In genomic region chr17:55958918-55959728, GRCm38 (mm10) we compare ENCODE assay signal across 8 mouse cellular contexts. TPM values are rescaled to one million over a fixed set of nuclear protein-coding genes. Genes with fewer than 3 reads are reported as not detected.
DNase-seq lines count a peak whose midpoint lies in the region; ATAC-seq and TF ChIP-seq lines count a peak whose summit lies in the region.

Gene Yju2 (plus strand): TSS chr17:55959099.

- peak within 1 kb of the TSS; percentile 63 for H3K4me2 ChIP-seq in forebrain, embryonic 12.5 days
- H3K4me2 ChIP-seq in heart, postnatal 0 days (ENCODE audit: low read depth, low read length), result peak within 1 kb of the TSS; percentile 59
- peak within 1 kb of the TSS; percentile 81 for H3K4me2 ChIP-seq in liver, embryonic 16.5 days (ENCODE audit: low read depth, low read length)
- H3K4me2 ChIP-seq in neural tube, embryonic 13.5 days, result peak within 1 kb of the TSS; percentile 64

- H3K27ac ChIP-seq in forebrain, embryonic 12.5 days, result peak within 1 kb of the TSS; percentile 96
- H3K27ac ChIP-seq in heart, postnatal 0 days (ENCODE audit: low read depth), result peak within 1 kb of the TSS; percentile 95
- peak within 1 kb of the TSS; percentile 94 for H3K27ac ChIP-seq in liver, embryonic 16.5 days (ENCODE audit: low read length)
- H3K27ac ChIP-seq in neural tube, embryonic 13.5 days (replicated peaks), result peak within 1 kb of the TSS; percentile 96
- peak within 1 kb of the TSS; percentile 98 for H3K27ac ChIP-seq in testis, adult 2 months (ENCODE audit: control insufficient read depth, insufficient read depth, low read depth, low read length)

- H3K4me3 ChIP-seq in E14TG2a.4 (replicated peaks; ENCODE audit: low read length), result peak within 1 kb of the TSS; percentile 84
- H3K4me3 ChIP-seq in forebrain, embryonic 12.5 days (replicated peaks), result peak within 1 kb of the TSS; percentile 57
- peak within 1 kb of the TSS; percentile 55 for H3K4me3 ChIP-seq in heart, postnatal 0 days (ENCODE audit: low read depth, low read length)
- H3K4me3 ChIP-seq in liver, embryonic 16.5 days (ENCODE audit: low read depth, low read length), result peak within 1 kb of the TSS; percentile 74
- H3K4me3 ChIP-seq in neural tube, embryonic 13.5 days, result peak within 1 kb of the TSS; percentile 51
- H3K4me3 ChIP-seq in testis, adult 2 months (ENCODE audit: control insufficient read depth, low read depth, low read length), result peak within 1 kb of the TSS; percentile 99

- DNase-seq in c-Kit-positive CD71-positive TER-119-positive erythroid progenitor cells, embryonic 14.5 days (ENCODE audit: low spot score), result peak; percentile 96
- peak; percentile 96 for DNase-seq in heart, postnatal 0 days (ENCODE audit: low spot score)
- DNase-seq in kidney, postnatal 4 days, result peak; percentile 92 to 95

- WGBS in forebrain, embryonic 12.5 days, result under 1% methylated on average over 46 of the region's 46 CpGs
- under 1% methylated on average over 44 of the region's 46 CpGs for WGBS in heart, postnatal 0 days
- 0% methylated on average over 45 of the region's 46 CpGs for WGBS in liver, embryonic 16.5 days (ENCODE audit: insufficient replicate concordance)
- WGBS in neural tube, embryonic 13.5 days, result under 1% methylated on average over 45 of the region's 46 CpGs

- H3K4me1 ChIP-seq in E14TG2a.4 (replicated peaks; ENCODE audit: low read depth, low read length), result peaks cover 67% of the 10 kb centered on the region
- peaks cover 37% of the 10 kb centered on the region for H3K4me1 ChIP-seq in forebrain, embryonic 12.5 days
- H3K4me1 ChIP-seq in heart, postnatal 0 days (ENCODE audit: control insufficient read depth, insufficient read depth), result peaks cover 4% of the 10 kb centered on the region; the same call in 1 of the 2 replicates
- peaks cover 30% of the 10 kb centered on the region for H3K4me1 ChIP-seq in liver, embryonic 16.5 days (ENCODE audit: control insufficient read depth, low read depth, low read length)
- peaks cover 46% of the 10 kb centered on the region for H3K4me1 ChIP-seq in neural tube, embryonic 13.5 days (replicated peaks)
- H3K4me1 ChIP-seq in testis, adult 2 months (ENCODE audit: control insufficient read depth, insufficient read depth, low read length), result peaks cover 18% of the 10 kb centered on the region

- peaks cover 39% of the 10 kb centered on the region for H3K36me3 ChIP-seq in E14TG2a.4 (ENCODE audit: insufficient read depth, low read length)
- H3K36me3 ChIP-seq in forebrain, embryonic 12.5 days (replicated peaks), result peaks cover 24% of the 10 kb centered on the region
- H3K36me3 ChIP-seq in heart, postnatal 0 days (replicated peaks; ENCODE audit: control insufficient read depth, insufficient read depth, low read length), result peaks cover 24% of the 10 kb centered on the region
- H3K36me3 ChIP-seq in liver, embryonic 16.5 days (ENCODE audit: control insufficient read depth, insufficient read depth), result no peaks in the 10 kb centered on the region
- peaks cover 30% of the 10 kb centered on the region for H3K36me3 ChIP-seq in neural tube, embryonic 13.5 days
- H3K36me3 ChIP-seq in testis, adult 2 months (ENCODE audit: control insufficient read depth, insufficient read depth, low read length), result no peaks in the 10 kb centered on the region

- H3K9ac ChIP-seq in forebrain, embryonic 12.5 days, result peak within 1 kb of the TSS; percentile 61
- H3K9ac ChIP-seq in heart, postnatal 0 days (replicated peaks; ENCODE audit: low read depth, low read length), result peak within 1 kb of the TSS; percentile 42
- H3K9ac ChIP-seq in liver, embryonic 16.5 days (ENCODE audit: low read depth, low read length), result peak within 1 kb of the TSS; percentile 79
- peak within 1 kb of the TSS; percentile 72 for H3K9ac ChIP-seq in neural tube, embryonic 13.5 days

- TF ChIP-seq POLR2A in testis, adult 2 months (IDR thresholded peaks at IDR 0.05; ENCODE audit: control insufficient read depth, low read depth, low read length), result peak; percentile 70; the same call in 1 of the 2 replicates

- ATAC-seq in forebrain, embryonic 12.5 days (ENCODE audit: low FRiP score), result peak; percentile 93
- peak; percentile 94 for ATAC-seq in heart, postnatal 0 days (ENCODE audit: insufficient read depth, low read depth)
- ATAC-seq in liver, embryonic 16.5 days (ENCODE audit: low read depth), result peak; percentile 88
- peak; percentile 90 for ATAC-seq in neural tube, embryonic 13.5 days (ENCODE audit: low read depth)

- peak; percentile 55; the same call in 1 of the 2 replicates for TF ChIP-seq EP300 in heart, postnatal 0 days (IDR thresholded peaks at IDR 0.05; ENCODE audit: low read depth)

- TF ChIP-seq CTCF in E14TG2a.4 (conservative IDR thresholded peaks at IDR 0.05; ENCODE audit: low read length), result no peak
- TF ChIP-seq CTCF in heart, postnatal 0 days (IDR thresholded peaks at IDR 0.05; ENCODE audit: low read depth), result no peak
- TF ChIP-seq CTCF in testis, adult 2 months (IDR thresholded peaks at IDR 0.05; ENCODE audit: control insufficient read depth, insufficient read depth, insufficient replicate concordance, low read depth, low read length), result 0 out of 2 replicates have a peak, but pooled peaks have one; percentile 11

- no peaks in the 10 kb centered on the region for H3K27me3 ChIP-seq in E14TG2a.4 (ENCODE audit: insufficient read depth, low read length)
- H3K27me3 ChIP-seq in forebrain, embryonic 12.5 days, result peaks cover 14% of the 10 kb centered on the region
- H3K27me3 ChIP-seq in heart, postnatal 0 days (ENCODE audit: control insufficient read depth, insufficient read depth, low read length), result peaks cover 17% of the 10 kb centered on the region; the same call in 1 of the 2 replicates
- no peaks in the 10 kb centered on the region for H3K27me3 ChIP-seq in liver, embryonic 16.5 days (ENCODE audit: control insufficient read depth, insufficient read depth, low read depth, low read length)
- peaks cover 15% of the 10 kb centered on the region for H3K27me3 ChIP-seq in neural tube, embryonic 13.5 days
- no peaks in the 10 kb centered on the region for H3K27me3 ChIP-seq in testis, adult 2 months (ENCODE audit: control insufficient read depth, insufficient read depth, low read length)

- H3K9me3 ChIP-seq in E14TG2a.4 (ENCODE audit: low read length), result no peaks in the 10 kb centered on the region
- no peaks in the 10 kb centered on the region for H3K9me3 ChIP-seq in forebrain, embryonic 12.5 days
- H3K9me3 ChIP-seq in heart, postnatal 0 days (replicated peaks; ENCODE audit: control insufficient read depth, low read length), result no peaks in the 10 kb centered on the region
- H3K9me3 ChIP-seq in liver, embryonic 16.5 days (replicated peaks; ENCODE audit: control insufficient read depth, low read length), result no peaks in the 10 kb centered on the region
- no peaks in the 10 kb centered on the region for H3K9me3 ChIP-seq in neural tube, embryonic 13.5 days

RNA-seq across cellular contexts. Expression of gene Yju2, which starts in this region (rescaled TPM):
- polyA plus RNA-seq in forebrain, embryonic 12.5 days (2016; fragmentation: Nextera tagmentation; extraction: Ambion mirVana), result 28.0 and 29.1 TPM in 2 replicates
- total RNA-seq in heart, postnatal 0 days (2014; rRNA removed; ENCODE audit: low replicate concordance), result 5.9 and 6.4 TPM in 2 replicates
- polyA plus RNA-seq in heart, postnatal 0 days (2015; fragmentation: Nextera tagmentation; extraction: Ambion mirVana), result 12.3 and 12.8 TPM in 2 replicates
- 7.2 and 7.5 TPM in 2 replicates for polyA plus RNA-seq in liver, embryonic 16.5 days (2015; fragmentation: Nextera tagmentation; extraction: Ambion mirVana)
- polyA plus RNA-seq in neural tube, embryonic 13.5 days (2015; fragmentation: Nextera tagmentation; extraction: Ambion mirVana), result 21.1 and 24.1 TPM in 2 replicates
- 4.9 TPM in 2 replicates for polyA plus RNA-seq in testis, adult 2 months (2012; rRNA removed)

Comparison
In these comparisons a context has a peak if more than half of its experiments do, and no peak if none do; other contexts are left out.
1. Peak in every context shown above with its lines: DNase-seq, ATAC-seq, H3K4me3 ChIP-seq and H3K27ac ChIP-seq.